Comparison of ENCODE assay signal across 18 mouse cellular contexts in the genomic region with DNA sequence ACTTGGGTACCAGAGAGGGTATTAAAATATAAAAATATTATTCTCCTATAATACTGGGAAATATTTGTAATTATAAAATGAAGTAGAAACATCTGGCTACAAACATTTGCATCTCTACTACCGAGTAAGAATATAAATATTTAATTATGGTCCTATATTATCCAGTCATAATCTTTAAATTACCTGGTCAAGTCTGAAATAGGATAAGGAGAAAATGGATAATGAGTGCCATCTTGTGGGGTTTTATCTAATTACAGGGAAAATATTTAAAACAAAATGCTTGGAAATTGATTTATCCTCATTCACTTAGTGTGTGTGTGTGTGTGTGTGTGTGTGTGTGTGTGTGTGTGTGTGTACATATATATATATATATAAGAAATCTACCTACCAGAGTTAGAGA. TPM values are rescaled to one million over a fixed set of nuclear protein-coding genes. Genes with fewer than 3 reads are reported as not detected.
DNase-seq lines count a peak whose midpoint lies in the region; ATAC-seq and TF ChIP-seq lines count a peak whose summit lies in the region.
"Had no signal": no experiment of that assay in that cellular context is flagged by ENCODE, and none has a peak within 500 bp of the region (broad histone marks: within the 10 kb centered on the region; RNA-seq: fewer than 3 reads in every experiment).

No protein-coding gene starts in this region.

- no peak overlapping the region for H3K4me2 ChIP-seq in hindbrain, embryonic 14.5 days (replicated peaks)
- no peak overlapping the region for H3K4me2 ChIP-seq in midbrain, embryonic 11.5 days
- H3K4me2 ChIP-seq in midbrain, embryonic 13.5 days (replicated peaks): no peak overlapping the region
- H3K4me2 ChIP-seq: embryonic facial prominence, embryonic 12.5 days; hindbrain, embryonic 15.5 days; liver, embryonic 11.5 days; neural tube, embryonic 12.5 days had no signal

- no peaks in the 10 kb centered on the region for H3K27me3 ChIP-seq in hindbrain, embryonic 14.5 days (ENCODE audit: control insufficient read depth, insufficient read depth, low read length)
- no peaks in the 10 kb centered on the region for H3K27me3 ChIP-seq in hindbrain, embryonic 10.5 days (ENCODE audit: insufficient read depth, poor library complexity, severe bottlenecking)
- H3K27me3 ChIP-seq in midbrain, embryonic 11.5 days (ENCODE audit: control insufficient read depth, insufficient read depth, low read length): no peaks in the 10 kb centered on the region
- no peaks in the 10 kb centered on the region for H3K27me3 ChIP-seq in midbrain, embryonic 13.5 days
- peaks cover 0 to 5% of the 10 kb centered on the region in 2 experiments for H3K27me3 ChIP-seq in MEL (ENCODE audit: control insufficient read depth in 1 of 2, insufficient read depth in 2 of 2, low read length in 2 of 2)
- H3K27me3 ChIP-seq: embryonic facial prominence, embryonic 12.5 days; hindbrain, embryonic 15.5 days; neural tube, embryonic 12.5 days had no signal

- TF ChIP-seq POLR2A in MEL (IDR thresholded peaks at IDR 0.05; ENCODE audit: control insufficient read depth in 1 of 2, insufficient read depth in 1 of 2, low read depth in 1 of 2, low read length in 2 of 2, poor library complexity in 1 of 2): no peak
- TF ChIP-seq POLR2A in brain, embryonic 14.5 days (IDR thresholded peaks at IDR 0.05; ENCODE audit: borderline replicate concordance, extremely low read depth, insufficient read depth, insufficient read length, poor library complexity, severe bottlenecking): no peak

- TF ChIP-seq RAD21 in MEL (IDR thresholded peaks at IDR 0.05; ENCODE audit: low read depth, low read length): peak; percentile 68

- no peaks in the 10 kb centered on the region for H3K36me3 ChIP-seq in hindbrain, embryonic 14.5 days (replicated peaks; ENCODE audit: control insufficient read depth, insufficient read depth)
- no peaks in the 10 kb centered on the region for H3K36me3 ChIP-seq in hindbrain, embryonic 10.5 days
- H3K36me3 ChIP-seq in midbrain, embryonic 11.5 days (ENCODE audit: control insufficient read depth, insufficient read depth, low read length): no peaks in the 10 kb centered on the region
- H3K36me3 ChIP-seq in midbrain, embryonic 13.5 days: no peaks in the 10 kb centered on the region
- no peaks in the 10 kb centered on the region for H3K36me3 ChIP-seq in MEL (ENCODE audit: control insufficient read depth in 1 of 2, insufficient read depth in 2 of 2, low read length in 2 of 2)
- H3K36me3 ChIP-seq: embryonic facial prominence, embryonic 12.5 days; hindbrain, embryonic 15.5 days; neural tube, embryonic 12.5 days had no signal

- no peaks in the 10 kb centered on the region for H3K9me3 ChIP-seq in hindbrain, embryonic 14.5 days (ENCODE audit: control insufficient read depth, low read length)
- no peaks in the 10 kb centered on the region for H3K9me3 ChIP-seq in hindbrain, embryonic 10.5 days
- H3K9me3 ChIP-seq in midbrain, embryonic 11.5 days (ENCODE audit: control insufficient read depth, low read length): no peaks in the 10 kb centered on the region
- H3K9me3 ChIP-seq in midbrain, embryonic 13.5 days: no peaks in the 10 kb centered on the region
- no peaks in the 10 kb centered on the region for H3K9me3 ChIP-seq in MEL (replicated peaks; ENCODE audit: insufficient read depth, low read length)
- H3K9me3 ChIP-seq: embryonic facial prominence, embryonic 12.5 days; hindbrain, embryonic 15.5 days; neural tube, embryonic 12.5 days had no signal

- H3K79me2 ChIP-seq in MEL (ENCODE audit: control insufficient read depth, insufficient read depth, low read length, poor library complexity): no peaks in the 10 kb centered on the region

- H3K9ac ChIP-seq in hindbrain, embryonic 14.5 days: no peak overlapping the region
- no peak overlapping the region for H3K9ac ChIP-seq in midbrain, embryonic 11.5 days (ENCODE audit: low read length)
- H3K9ac ChIP-seq in midbrain, embryonic 13.5 days (replicated peaks): no peak overlapping the region
- no peak overlapping the region for H3K9ac ChIP-seq in MEL (ENCODE audit: control insufficient read depth, low read depth, low read length, poor library complexity, severe bottlenecking)
- H3K9ac ChIP-seq: embryonic facial prominence, embryonic 12.5 days; hindbrain, embryonic 15.5 days; neural tube, embryonic 12.5 days had no signal

- DNase-seq in hindbrain, embryonic 14.5 days (ENCODE audit: low spot score): peak; percentile 63
- no peak for DNase-seq in hindbrain, embryonic 10.5 days (ENCODE audit: low spot score)
- DNase-seq in midbrain, embryonic 11.5 days (ENCODE audit: low spot score, missing footprints): peak; percentile 65
- peak; percentile 15 for DNase-seq in MEL (ENCODE audit: low read depth, low spot score)
- peak; percentile 34 for DNase-seq in brain, embryonic 14.5 days (ENCODE audit: low read depth)
- no peak for DNase-seq in spleen, postnatal 36 days (ENCODE audit: low spot score in 2 of 2)
- DNase-seq: heart, adult 18-20 months; kidney, adult 2 months; kidney, postnatal 36 days; lung, adult 2 months; right cerebral cortex, postnatal 25 days; thymus, postnatal 25 days had no signal

- TF ChIP-seq CTCF in MEL (IDR thresholded peaks at IDR 0.05 in 2 of 3, conservative IDR thresholded peaks at IDR 0.05 in 1 of 3; ENCODE audit: control insufficient read depth in 1 of 3, insufficient read depth in 1 of 3, low read depth in 2 of 3, low read length in 3 of 3, poor library complexity in 1 of 3, severe bottlenecking in 1 of 3): peak in 2 of 3 experiments; percentile 21 to 50; a peak in 2 of 6 replicates
- no peak for TF ChIP-seq CTCF in brain, embryonic 14.5 days (IDR thresholded peaks at IDR 0.05; ENCODE audit: borderline replicate concordance, extremely low read depth, insufficient read depth, insufficient read length)

- no peak for TF ChIP-seq EP300 in MEL (IDR thresholded peaks at IDR 0.05; ENCODE audit: low read depth in 1 of 2, low read length in 2 of 2)

- H3K4me1 ChIP-seq in hindbrain, embryonic 14.5 days (replicated peaks; ENCODE audit: control insufficient read depth, insufficient read depth, low read length): no peaks in the 10 kb centered on the region
- no peaks in the 10 kb centered on the region for H3K4me1 ChIP-seq in hindbrain, embryonic 10.5 days (replicated peaks)
- no peaks in the 10 kb centered on the region for H3K4me1 ChIP-seq in midbrain, embryonic 11.5 days (ENCODE audit: control insufficient read depth, insufficient read depth, low read length)
- no peaks in the 10 kb centered on the region for H3K4me1 ChIP-seq in midbrain, embryonic 13.5 days (replicated peaks)
- no peaks in the 10 kb centered on the region for H3K4me1 ChIP-seq in MEL (ENCODE audit: control insufficient read depth in 1 of 2, insufficient read depth in 2 of 2, low read length in 2 of 2)
- H3K4me1 ChIP-seq: embryonic facial prominence, embryonic 12.5 days; hindbrain, embryonic 15.5 days; neural tube, embryonic 12.5 days had no signal

- ATAC-seq in hindbrain, embryonic 14.5 days (ENCODE audit: low FRiP score): no peak
- ATAC-seq in midbrain, embryonic 11.5 days (ENCODE audit: low FRiP score): no peak
- ATAC-seq in midbrain, embryonic 13.5 days: no peak
- ATAC-seq: forebrain, embryonic 16.5 days had no signal

- WGBS in hindbrain, embryonic 14.5 days: 34% methylated on average over 1 of the region's 1 CpGs
- 42% methylated on average over 1 of the region's 1 CpGs for WGBS in hindbrain, embryonic 10.5 days
- WGBS in midbrain, embryonic 11.5 days: 46% methylated on average over 1 of the region's 1 CpGs
- 27% methylated on average over 1 of the region's 1 CpGs for WGBS in midbrain, embryonic 13.5 days

- H3K4me3 ChIP-seq in hindbrain, embryonic 14.5 days (replicated peaks; ENCODE audit: low read length): no peak overlapping the region
- no peak overlapping the region for H3K4me3 ChIP-seq in hindbrain, embryonic 10.5 days
- no peak overlapping the region for H3K4me3 ChIP-seq in midbrain, embryonic 11.5 days (ENCODE audit: low read depth, low read length)
- no peak overlapping the region for H3K4me3 ChIP-seq in midbrain, embryonic 13.5 days (replicated peaks)
- no peak overlapping the region for H3K4me3 ChIP-seq in MEL (ENCODE audit: control insufficient read depth in 1 of 2, insufficient read depth in 1 of 2, low read depth in 2 of 2, low read length in 2 of 2)
- H3K4me3 ChIP-seq: embryonic facial prominence, embryonic 12.5 days; hindbrain, embryonic 15.5 days; neural tube, embryonic 12.5 days had no signal

- H3K27ac ChIP-seq in hindbrain, embryonic 14.5 days: no peak overlapping the region
- no peak overlapping the region for H3K27ac ChIP-seq in hindbrain, embryonic 10.5 days
- H3K27ac ChIP-seq in midbrain, embryonic 11.5 days (ENCODE audit: low read depth, low read length): no peak overlapping the region
- no peak overlapping the region for H3K27ac ChIP-seq in midbrain, embryonic 13.5 days
- H3K27ac ChIP-seq in MEL (ENCODE audit: control insufficient read depth, low read depth, low read length): no peak overlapping the region
- H3K27ac ChIP-seq: embryonic facial prominence, embryonic 12.5 days; hindbrain, embryonic 15.5 days; neural tube, embryonic 12.5 days had no signal

TF ChIP-seq in MEL, 35 proteins besides CTCF, POLR2A, EP300 and RAD21:
- TF ChIP-seq NRF1 (IDR thresholded peaks at IDR 0.05; ENCODE audit: insufficient read depth, low read depth, low read length, poor library complexity, severe bottlenecking): no peak
- peak; percentile 45 for TF ChIP-seq SMC3 (IDR thresholded peaks at IDR 0.05; ENCODE audit: low read depth, low read length)

RNA-seq across cellular contexts. Expression of gene Hpse2, which starts 19.0 kb away (rescaled TPM):
- not detected in 2 replicates for polyA plus RNA-seq in hindbrain, embryonic 14.5 days (2014; fragmentation: Nextera tagmentation; extraction: Ambion mirVana)
- polyA plus RNA-seq in hindbrain, embryonic 10.5 days (2016; fragmentation: Nextera tagmentation; extraction: Ambion mirVana): 0.70 and 2.7 TPM in 2 replicates
- polyA plus RNA-seq in midbrain, embryonic 11.5 days (2014; fragmentation: Nextera tagmentation; extraction: Ambion mirVana): 0.04 TPM in 1 of 2 replicates, not detected in the other
- polyA plus RNA-seq in midbrain, embryonic 13.5 days (2015; fragmentation: Nextera tagmentation; extraction: Ambion mirVana): 0.05 TPM in 2 replicates
- not detected in 2 replicates for total RNA-seq in MEL (2012; rRNA removed)
- not detected for polyA plus RNA-seq in MEL (2012; ENCODE audit: insufficient read depth in 1 of 2, insufficient read length in 2 of 2, low read depth in 1 of 2, low replicate concordance in 2 of 2, missing spikeins in 1 of 2)
- polyA plus RNA-seq in brain, embryonic 14.5 days (2012; rRNA removed): 0.08 and 0.18 TPM in 2 replicates

RNA-seq across cellular contexts. Expression of gene Cnnm1, which starts 33.1 kb away (rescaled TPM):
- 4.4 and 4.5 TPM in 2 replicates for polyA plus RNA-seq in hindbrain, embryonic 14.5 days (2014; fragmentation: Nextera tagmentation; extraction: Ambion mirVana)
- polyA plus RNA-seq in hindbrain, embryonic 10.5 days (2016; fragmentation: Nextera tagmentation; extraction: Ambion mirVana): 0.34 and 0.35 TPM in 2 replicates
- 0.26 and 0.28 TPM in 2 replicates for polyA plus RNA-seq in midbrain, embryonic 11.5 days (2014; fragmentation: Nextera tagmentation; extraction: Ambion mirVana)
- polyA plus RNA-seq in midbrain, embryonic 13.5 days (2015; fragmentation: Nextera tagmentation; extraction: Ambion mirVana): 0.80 and 1.3 TPM in 2 replicates
- not detected in 2 replicates for total RNA-seq in MEL (2012; rRNA removed)
- polyA plus RNA-seq in MEL (2012; ENCODE audit: insufficient read depth in 1 of 2, insufficient read length in 2 of 2, low read depth in 1 of 2, low replicate concordance in 2 of 2, missing spikeins in 1 of 2): under 1 TPM in 1 of 2 experiments, not detected in 1; 0.04 TPM
- 3.7 and 5.8 TPM in 2 replicates for polyA plus RNA-seq in brain, embryonic 14.5 days (2012; rRNA removed)

Comparison
In these comparisons a context has a peak if more than half of its experiments do, and no peak if none do; other contexts are left out.
1. DNase-seq: peak in hindbrain, embryonic 14.5 days (single experiment), midbrain, embryonic 11.5 days (single experiment), MEL (single experiment) and brain, embryonic 14.5 days (single experiment); none in hindbrain, embryonic 10.5 days (single experiment) and spleen, postnatal 36 days (0 of 2).